Mouse (Mus musculus) midbrain, embryonic 14.5 days (tissue): ENCODE data around the gene Fgd3. TPM values are rescaled to one million over a fixed set of nuclear protein-coding genes. Genes with fewer than 3 reads are reported as not detected.

ENCODE experiments used
- ATAC-seq: fragments of 200-750 bp; cut with Nextera tagmentation; 2 replicates; pipeline ENCODE4 v1.8.0; 2017; ENCODE audit warnings: moderate number of reproducible peaks, moderate library complexity; ENCODE audit not compliant: low FRiP score, low TSS enrichment
- DNase-seq: peaks from one replicate; pipeline ENCODE4 v3.0.0-alpha.2; 2015
- H3K27ac ChIP-seq: fragments of 300-500 bp; sonication (generic); replicated peaks from 2 replicates; pipeline ENCODE4 v1.5.1; 2014; ENCODE audit warnings: mild to moderate bottlenecking, low read depth, low read length, moderate library complexity
- H3K27me3 ChIP-seq: fragments of 300-500 bp; sonication (generic); 2 replicates; pipeline ENCODE4 v1.6.1; 2014; ENCODE audit warnings: low read length, control low read depth, mixed read lengths; ENCODE audit not compliant: control insufficient read depth, insufficient read depth
- H3K36me3 ChIP-seq: fragments of 300-500 bp; sonication (generic); 2 replicates; pipeline ENCODE4 v1.6.1; 2014; ENCODE audit warnings: low read length, control low read depth; ENCODE audit not compliant: control insufficient read depth, insufficient read depth
- H3K4me1 ChIP-seq: fragments of 300-500 bp; sonication (generic); 2 replicates; pipeline ENCODE4 v1.6.1; 2014; ENCODE audit warnings: mild to moderate bottlenecking, antibody characterized with exemption, low read length, control low read depth; ENCODE audit not compliant: control insufficient read depth, insufficient read depth
- H3K4me2 ChIP-seq: fragments of 300-500 bp; sonication (generic); 2 replicates; pipeline ENCODE4 v1.6.1; 2014; ENCODE audit warnings: mild to moderate bottlenecking, low read length, moderate library complexity
- H3K4me3 ChIP-seq: fragments of 300-500 bp; sonication (generic); replicated peaks from 2 replicates; pipeline ENCODE4 v1.5.1; 2014; ENCODE audit warnings: low read depth, low read length
- H3K9ac ChIP-seq: fragments of 300-500 bp; sonication (generic); replicated peaks from 2 replicates; pipeline ENCODE4 v1.6.1; 2014; ENCODE audit warnings: mild to moderate bottlenecking, low read length, moderate library complexity
- H3K9me3 ChIP-seq: fragments of 300-500 bp; sonication (generic); 2 replicates; pipeline ENCODE4 v1.6.1; 2016; ENCODE audit warnings: low read length, control low read depth, mixed read lengths; ENCODE audit not compliant: control insufficient read depth
- whole genome bisulfite sequencing: fragments of 180-500 bp; shearing (Covaris S2); extraction: QIAGEN DNeasy Blood & Tissue Kit; methylation state at CpG from one replicate; pipeline ENCODE4 v1.1.7; 2014; 5-methylcytosine and 5-hydroxymethylcytosine counted together
- polyA plus RNA-seq: library from polyadenylated mRNA; unstranded; fragments of >200 nt; fragmentation: Nextera tagmentation; extraction: Ambion mirVana; gene quantifications from 2 replicates; pipeline ENCODE4 v1.2.1, GENCODE M21; 2014

Gene Fgd3
- polyA plus RNA-seq, 1 experiment from 2014 or later, result 1.8 TPM

- H3K9me3 ChIP-seq, result no peaks in the 10 kb centered on the region
- H3K9ac ChIP-seq, result no peak overlapping the region
- ATAC-seq, result no peak
- no peak overlapping the region for H3K4me3 ChIP-seq
- no peaks in the 10 kb centered on the region for H3K36me3 ChIP-seq
- peaks cover 29% of the 10 kb centered on the region for H3K27me3 ChIP-seq
- no peak overlapping the region for H3K27ac ChIP-seq
- no peak overlapping the region for H3K4me2 ChIP-seq
- 48% methylated on average over 4 of the region's 4 CpGs for WGBS
- peaks cover 7% of the 10 kb centered on the region; the same call in 1 of the 2 replicates for H3K4me1 ChIP-seq
- no peak for DNase-seq
Measured at GRCm38 (mm10) chr13:49245251-49245650, 74.9 kb downstream of the Fgd3 start.

- Histone ChIP-seq H3K4me2 (no peak overlapping the region), H3K36me3 (no peaks in the 10 kb centered on the region), H3K27ac (no peak overlapping the region), H3K27me3 (peaks cover 27% of the 10 kb centered on the region), H3K4me1 (peaks cover 7% of the 10 kb centered on the region; the same call in 1 of the 2 replicates), H3K4me3 (no peak overlapping the region), H3K9me3 (no peaks in the 10 kb centered on the region), H3K9ac (no peak overlapping the region)
- 94% methylated on average over 2 of the region's 2 CpGs for WGBS
- no peak for ATAC-seq
- no peak for DNase-seq
Measured at GRCm38 (mm10) chr13:49243492-49243891, 76.6 kb downstream of the Fgd3 start.

DNA sequence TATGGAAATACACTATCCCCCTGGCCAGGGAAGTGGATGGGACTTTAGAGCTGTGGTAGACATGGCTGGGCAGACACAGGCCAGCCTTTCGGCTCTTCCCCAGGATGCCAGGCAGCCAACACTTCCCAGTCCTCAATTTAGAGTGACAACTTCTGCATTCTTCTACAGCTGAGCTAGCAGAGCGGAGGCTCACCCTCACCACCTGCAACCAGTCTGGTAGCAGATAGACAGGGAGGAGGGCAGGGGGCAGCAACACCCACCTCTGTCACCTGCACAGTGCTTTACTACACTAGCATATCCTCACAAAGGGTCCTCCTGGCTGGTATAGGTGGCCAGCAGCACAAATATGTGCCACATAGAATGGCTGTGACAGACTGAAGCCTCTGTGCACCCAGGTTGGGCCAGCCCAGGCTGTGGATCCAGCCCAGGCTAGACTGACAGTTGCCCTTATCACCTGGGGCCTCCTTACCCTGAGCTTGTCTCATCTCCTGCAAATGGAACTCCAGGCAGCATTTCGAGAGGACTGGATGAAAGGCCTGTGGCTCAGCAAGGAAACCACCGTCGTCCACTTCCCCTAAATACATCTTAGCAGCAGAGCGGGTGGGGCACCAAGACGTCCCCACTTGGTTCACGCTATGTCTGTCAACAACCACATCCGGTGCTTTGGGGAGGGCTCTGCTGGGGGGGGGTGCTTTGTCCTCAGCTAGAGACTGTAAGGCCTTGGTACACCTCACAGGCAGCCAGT lies 77.6 kb downstream of the Fgd3 start:
- 74% methylated on average over 9 of the region's 9 CpGs for WGBS
- no peak overlapping the region for H3K4me2 ChIP-seq
- no peaks in the 10 kb centered on the region for H3K36me3 ChIP-seq
- no peaks in the 10 kb centered on the region for H3K9me3 ChIP-seq
- peaks cover 17% of the 10 kb centered on the region for H3K27me3 ChIP-seq
- peaks cover under 1% of the 10 kb centered on the region; the same call in 1 of the 2 replicates for H3K4me1 ChIP-seq
- H3K4me3 ChIP-seq, result no peak overlapping the region
- H3K9ac ChIP-seq, result no peak overlapping the region
- H3K27ac ChIP-seq, result no peak overlapping the region
- ATAC-seq (no peak), DNase-seq (no peak)

DNA sequence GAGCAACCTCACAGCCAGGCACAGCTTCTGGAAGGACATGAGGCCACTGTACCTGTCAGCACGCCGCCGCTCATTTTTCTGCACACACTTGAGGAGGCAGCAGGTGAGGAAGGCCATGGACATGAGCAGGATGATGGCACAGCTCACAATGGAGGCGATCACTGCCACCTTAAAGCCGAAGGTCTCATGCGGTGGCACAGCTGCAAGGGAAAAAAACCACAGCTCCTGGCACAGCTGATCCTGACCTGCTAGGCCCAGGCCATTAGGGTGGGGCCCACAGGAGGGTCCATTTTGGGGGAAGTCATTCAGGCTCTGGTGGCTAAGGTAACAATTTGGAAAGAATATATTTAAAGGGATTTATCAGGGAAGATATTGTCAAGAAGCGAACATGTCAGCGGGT lies 81.4 kb downstream of the Fgd3 start:
- H3K4me3 ChIP-seq, result no peak overlapping the region
- no peak overlapping the region for H3K4me2 ChIP-seq
- H3K9me3 ChIP-seq, result no peaks in the 10 kb centered on the region
- H3K36me3 ChIP-seq, result no peaks in the 10 kb centered on the region
- WGBS, result 97% methylated on average over 8 of the region's 8 CpGs
- H3K4me1 ChIP-seq, result no peaks in the 10 kb centered on the region
- H3K27ac ChIP-seq, result no peak overlapping the region
- H3K9ac ChIP-seq, result no peak overlapping the region
- no peak for DNase-seq
- ATAC-seq, result no peak
- no peaks in the 10 kb centered on the region for H3K27me3 ChIP-seq

DNA sequence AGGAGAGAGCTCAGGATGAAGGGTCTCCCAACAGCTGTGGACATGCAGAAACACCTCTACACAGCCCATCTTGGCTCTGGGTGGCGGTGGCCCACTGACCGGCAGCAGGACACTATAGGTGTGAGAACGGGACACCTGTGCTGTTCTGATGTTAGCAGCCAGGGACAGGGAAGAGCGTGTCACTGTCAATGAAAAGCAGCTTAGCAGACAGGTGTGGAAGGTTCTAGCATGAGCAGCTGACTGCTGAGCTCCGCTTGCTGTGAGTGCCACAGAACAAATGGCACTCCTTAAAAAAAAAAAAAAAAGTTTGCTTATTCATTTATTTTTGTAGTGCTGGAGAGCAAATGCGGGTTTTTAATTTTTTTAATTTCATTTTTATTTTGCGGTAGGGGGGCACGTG lies 82.5 kb downstream of the Fgd3 start:
- Histone ChIP-seq H3K27me3 (no peaks in the 10 kb centered on the region), H3K4me2 (no peak overlapping the region), H3K27ac (no peak overlapping the region), H3K9ac (no peak overlapping the region), H3K9me3 (no peaks in the 10 kb centered on the region), H3K4me3 (no peak overlapping the region), H3K36me3 (no peaks in the 10 kb centered on the region), H3K4me1 (no peaks in the 10 kb centered on the region)
- ATAC-seq (no peak), DNase-seq (no peak)
- 90% methylated on average over 8 of the region's 8 CpGs for WGBS

DNA sequence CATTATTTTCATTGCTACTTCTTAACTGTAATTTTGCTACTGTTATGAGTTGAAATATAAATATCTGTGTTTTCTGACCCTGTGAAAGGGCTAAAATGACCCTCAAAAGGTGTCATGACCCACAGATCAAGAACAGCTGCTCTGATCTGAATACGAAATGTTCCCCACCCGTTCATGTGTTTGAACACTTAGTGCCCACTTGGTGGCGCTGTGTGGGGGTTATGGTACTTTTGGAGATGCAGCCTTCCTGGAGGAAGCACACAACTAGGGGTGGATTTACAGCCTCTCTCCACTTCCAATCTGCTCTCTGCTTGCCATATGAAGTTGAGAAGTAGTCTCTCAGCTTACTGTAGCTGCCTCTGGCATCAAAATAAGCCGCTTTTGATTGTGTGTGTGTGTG lies 85.4 kb downstream of the Fgd3 start:
- no peak overlapping the region for H3K4me3 ChIP-seq
- WGBS, result 94% methylated on average over 4 of the region's 4 CpGs

GRCm38 (mm10) chr13:49233792-49234572 lies 86.1 kb downstream of the Fgd3 start:
- DNase-seq, result no peak
- 88% methylated on average over 8 of the region's 8 CpGs for WGBS
- no peak overlapping the region for H3K9ac ChIP-seq
- H3K9me3 ChIP-seq, result no peaks in the 10 kb centered on the region
- H3K4me2 ChIP-seq, result no peak overlapping the region
- no peak overlapping the region for H3K4me3 ChIP-seq
- H3K27me3 ChIP-seq, result no peaks in the 10 kb centered on the region
- H3K36me3 ChIP-seq, result no peaks in the 10 kb centered on the region
- no peaks in the 10 kb centered on the region for H3K4me1 ChIP-seq
- no peak for ATAC-seq
- H3K27ac ChIP-seq, result no peak overlapping the region

More for the DNA sequence above, 85.4 kb downstream of the Fgd3 start:
- no peaks in the 10 kb centered on the region for H3K4me1 ChIP-seq
- DNase-seq (no peak), ATAC-seq (no peak)
- H3K27me3 ChIP-seq, result no peaks in the 10 kb centered on the region
- no peak overlapping the region for H3K27ac ChIP-seq
- H3K9me3 ChIP-seq, result no peaks in the 10 kb centered on the region
- H3K36me3 ChIP-seq, result no peaks in the 10 kb centered on the region
- H3K4me2 ChIP-seq, result no peak overlapping the region
- H3K9ac ChIP-seq, result no peak overlapping the region

- DNase-seq, result no peak
- H3K27me3 ChIP-seq, result no peaks in the 10 kb centered on the region
Measured at GRCm38 (mm10) chr13:49225633-49226032, 94.5 kb downstream of the Fgd3 start.

GRCm38 (mm10) chr13:49225159-49225558 lies 95.0 kb downstream of the Fgd3 start:
- Histone ChIP-seq H3K9ac (no peak overlapping the region), H3K4me1 (no peaks in the 10 kb centered on the region), H3K9me3 (no peaks in the 10 kb centered on the region), H3K27ac (no peak overlapping the region), H3K27me3 (no peaks in the 10 kb centered on the region), H3K4me2 (no peak overlapping the region), H3K36me3 (no peaks in the 10 kb centered on the region), H3K4me3 (no peak overlapping the region)
- DNase-seq (no peak), ATAC-seq (no peak)
- 68% methylated on average over 3 of the region's 3 CpGs for WGBS

More at GRCm38 (mm10) chr13:49225633-49226032, 94.5 kb downstream of the Fgd3 start:
- no peak overlapping the region for H3K4me3 ChIP-seq
- no peaks in the 10 kb centered on the region for H3K9me3 ChIP-seq
- no peaks in the 10 kb centered on the region for H3K4me1 ChIP-seq
- WGBS, result 30% methylated on average over 4 of the region's 4 CpGs
- no peaks in the 10 kb centered on the region for H3K36me3 ChIP-seq
- no peak overlapping the region for H3K4me2 ChIP-seq
- no peak for ATAC-seq
- no peak overlapping the region for H3K27ac ChIP-seq
- no peak overlapping the region for H3K9ac ChIP-seq
